Mouse (Mus musculus) kidney, postnatal 0 days (tissue): ENCODE measurements at regions not wholly inside any gene's neighbourhood (a gene's known extent, or its start where the extent isn't known, plus 50 kb on each side); places are given as distances from the start of the nearest gene placed in this dataset.

ENCODE experiments used
- ATAC-seq: fragments of 200-750 bp; cut with Nextera tagmentation; replicated peaks from 2 replicates; pipeline ENCODE4 v1.8.0; 2017; ENCODE audit warnings: low read depth, moderate number of reproducible peaks, moderate TSS enrichment, moderate library complexity; ENCODE audit not compliant: low FRiP score
- DNase-seq: peaks from one replicate; pipeline ENCODE4 v3.0.0-alpha.2; 2016; ENCODE audit warnings: low spot score
- H3K27ac ChIP-seq: fragments of 300-500 bp; sonication (generic); 2 replicates; pipeline ENCODE4 v1.5.1; 2014; ENCODE audit warnings: mild to moderate bottlenecking
- H3K27me3 ChIP-seq: fragments of 300-500 bp; sonication (generic); 2 replicates; pipeline ENCODE4 v1.6.1; 2014; ENCODE audit warnings: low read length, mixed read lengths; ENCODE audit not compliant: insufficient read depth
- H3K36me3 ChIP-seq: fragments of 300-500 bp; sonication (generic); 2 replicates; pipeline ENCODE4 v1.6.1; 2014; ENCODE audit warnings: low read length, mixed read lengths; ENCODE audit not compliant: insufficient read depth
- H3K4me1 ChIP-seq: fragments of 300-500 bp; sonication (generic); replicated peaks from 2 replicates; pipeline ENCODE4 v1.6.1; 2014; ENCODE audit warnings: antibody characterized with exemption, low read length, mixed read lengths; ENCODE audit not compliant: insufficient read depth
- H3K4me2 ChIP-seq: fragments of 300-500 bp; sonication (generic); 2 replicates; pipeline ENCODE4 v1.6.1; 2014; ENCODE audit warnings: mild to moderate bottlenecking, low read length, moderate library complexity, mixed read lengths
- H3K4me3 ChIP-seq: fragments of 300-500 bp; sonication (generic); replicated peaks from 2 replicates; pipeline ENCODE4 v1.5.1; 2014; ENCODE audit warnings: low read depth, low read length
- H3K9ac ChIP-seq: fragments of 300-500 bp; sonication (generic); 2 replicates; pipeline ENCODE4 v1.6.1; 2014; ENCODE audit warnings: low read depth, low read length
- H3K9me3 ChIP-seq: fragments of 300-500 bp; sonication (generic); replicated peaks from 2 replicates; pipeline ENCODE4 v1.6.1; 2016; ENCODE audit warnings: low read length, inconsistent platforms, mixed read lengths
- CTCF ChIP-seq: IDR thresholded peaks from 2 replicates; pipeline ENCODE4 v1.5.1; 2016; ENCODE audit warnings: antibody characterized with exemption, low read depth, mild to moderate bottlenecking, moderate library complexity
- WGBS: fragments of 180-500 bp; shearing (Covaris S2); extraction: QIAGEN DNeasy Blood & Tissue Kit; methylation state at CpG from one replicate; pipeline ENCODE4 v1.1.7; 2014; 5-methylcytosine and 5-hydroxymethylcytosine counted together

GRCm38 (mm10) chr12:68728882-68729281 is 430.1 kb downstream of the Rps29 start:
- no peak for TF ChIP-seq CTCF
- DNase-seq = peak; percentile 16
- no peak overlapping the region for H3K27ac ChIP-seq
- no peak overlapping the region for H3K4me2 ChIP-seq
- no peaks in the 10 kb centered on the region for H3K9me3 ChIP-seq
- WGBS = 52% methylated on average over 2 of the region's 2 CpGs
- H3K9ac ChIP-seq = no peak overlapping the region
- no peaks in the 10 kb centered on the region for H3K36me3 ChIP-seq
- no peak overlapping the region for H3K4me3 ChIP-seq
- H3K4me1 ChIP-seq = no peaks in the 10 kb centered on the region
- no peaks in the 10 kb centered on the region for H3K27me3 ChIP-seq
- ATAC-seq = no peak

- no peak for TF ChIP-seq CTCF
- no peak for ATAC-seq
Measured at GRCm38 (mm10) chr12:68718946-68719345, 440.0 kb downstream of the Rps29 start.

GRCm38 (mm10) chr12:68694275-68695267 is 464.4 kb downstream of the Rps29 start:
- no peaks in the 10 kb centered on the region for H3K4me1 ChIP-seq
- no peak overlapping the region for H3K4me2 ChIP-seq
- no peak overlapping the region for H3K27ac ChIP-seq
- no peaks in the 10 kb centered on the region for H3K9me3 ChIP-seq
- WGBS = 36% methylated on average over 11 of the region's 11 CpGs
- peak; percentile 66 for DNase-seq
- TF ChIP-seq CTCF = no peak
- no peak overlapping the region for H3K4me3 ChIP-seq
- ATAC-seq = no peak
- H3K36me3 ChIP-seq = no peaks in the 10 kb centered on the region
- no peaks in the 10 kb centered on the region for H3K27me3 ChIP-seq
- no peak overlapping the region for H3K9ac ChIP-seq

More at GRCm38 (mm10) chr12:68718946-68719345, 440.0 kb downstream of the Rps29 start:
- H3K4me2 ChIP-seq = no peak overlapping the region
- no peak for DNase-seq
- H3K9me3 ChIP-seq = no peaks in the 10 kb centered on the region
- no peaks in the 10 kb centered on the region for H3K36me3 ChIP-seq
- H3K9ac ChIP-seq = no peak overlapping the region
- H3K27me3 ChIP-seq = no peaks in the 10 kb centered on the region
- no peak overlapping the region for H3K27ac ChIP-seq
- no peak overlapping the region for H3K4me3 ChIP-seq
- no peaks in the 10 kb centered on the region for H3K4me1 ChIP-seq

- H3K27me3 ChIP-seq = no peaks in the 10 kb centered on the region
- 41% methylated on average over 3 of the region's 3 CpGs for WGBS
- no peak overlapping the region for H3K9ac ChIP-seq
- H3K9me3 ChIP-seq = no peaks in the 10 kb centered on the region
- ATAC-seq = no peak
- no peak overlapping the region for H3K4me3 ChIP-seq
- no peaks in the 10 kb centered on the region for H3K36me3 ChIP-seq
- no peaks in the 10 kb centered on the region for H3K4me1 ChIP-seq
- peak; percentile 21 for DNase-seq
- TF ChIP-seq CTCF = no peak
- no peak overlapping the region for H3K4me2 ChIP-seq
- no peak overlapping the region for H3K27ac ChIP-seq
Measured at GRCm38 (mm10) chr12:68688262-68688661, 470.7 kb downstream of the Rps29 start.

GRCm38 (mm10) chr12:68683897-68684296 is 475.1 kb downstream of the Rps29 start:
- Histone ChIP-seq H3K27ac (no peak overlapping the region), H3K9ac (no peak overlapping the region), H3K4me3 (no peak overlapping the region), H3K4me1 (no peaks in the 10 kb centered on the region), H3K27me3 (no peaks in the 10 kb centered on the region), H3K4me2 (no peak overlapping the region), H3K36me3 (no peaks in the 10 kb centered on the region), H3K9me3 (no peaks in the 10 kb centered on the region)
- DNase-seq (no peak), ATAC-seq (no peak)
- 63% methylated on average over 1 of the region's 1 CpGs for WGBS
- TF ChIP-seq CTCF = no peak

GRCm38 (mm10) chr12:68683176-68683575 is 475.8 kb downstream of the Rps29 start:
- Histone ChIP-seq H3K4me2 (no peak overlapping the region), H3K27me3 (no peaks in the 10 kb centered on the region), H3K9ac (no peak overlapping the region), H3K9me3 (no peaks in the 10 kb centered on the region), H3K4me1 (no peaks in the 10 kb centered on the region), H3K4me3 (no peak overlapping the region), H3K36me3 (no peaks in the 10 kb centered on the region), H3K27ac (no peak overlapping the region)
- ATAC-seq (no peak), DNase-seq (peak; percentile 51)
- no peak for TF ChIP-seq CTCF
- WGBS = 7% methylated on average over 4 of the region's 4 CpGs
